Mouse (Mus musculus): Measurements from ENCODE around the gene Cd320.
"Not testable (repeated sequence)": the region's sequence is repeated elsewhere in the genome, so short reads cannot be mapped to it uniquely, and the experiment has no call there.

DNA sequence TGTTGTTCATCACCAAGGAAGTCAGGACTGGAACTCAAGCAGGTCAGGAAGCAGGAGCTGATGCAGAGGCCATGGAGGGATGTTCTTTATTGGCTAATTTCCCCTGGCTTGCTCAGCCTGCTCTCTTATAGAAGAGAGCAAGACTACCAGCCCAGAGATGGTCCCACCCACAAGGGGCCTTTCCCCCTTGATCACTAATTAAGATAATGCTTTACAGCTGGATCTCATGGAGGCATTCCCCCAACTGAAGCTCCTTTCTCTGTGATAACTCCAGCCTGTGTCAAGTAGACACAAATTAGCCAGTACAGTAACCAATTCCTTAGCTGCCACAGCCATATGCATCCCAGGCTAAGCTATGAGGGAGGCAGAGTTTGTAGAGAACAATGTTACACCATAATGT, 45.3 kb downstream of the Cd320 start:
- not testable (repeated sequence) for TF ChIP-seq POLR2A (IDR thresholded peaks at IDR 0.05; ENCODE audit: insufficient read depth, low read length); CTCF (IDR thresholded peaks at IDR 0.05; ENCODE audit: low read depth, low read length)

Data from ES-Bruce4 (cell line).